Mouse (Mus musculus) kidney, postnatal 36 days (tissue): ENCODE data around the gene Ldlrap1.

Experiments used
- DNase-seq, 2 experiments: peaks; one replicate each; pipeline ENCODE4 v3.0.0; 2021 to 2022; ENCODE audit warnings: mixed read lengths in 2 of 2

Ldlrap1 gene

GRCm38 (mm10) chr4:134704590-134704989 lies 63.2 kb downstream of the Ldlrap1 start:
- DNase-seq, result no peak

GRCm38 (mm10) chr4:134703835-134704546 lies 63.8 kb downstream of the Ldlrap1 start, which contains the start of gene Man1c1:
Gene Man1c1, minus strand, starts transcription at chr4:134704290.
- peak; percentile 98 to 99 for DNase-seq

- DNase-seq, result peak; percentile 46 to 69
Observed at GRCm38 (mm10) chr4:134702981-134703834, 64.6 kb downstream of the Ldlrap1 start.

- DNase-seq, result peak; percentile 65 to 83
Observed at GRCm38 (mm10) chr4:134701934-134702333, 65.9 kb downstream of the Ldlrap1 start.

- no peak for DNase-seq
Observed at GRCm38 (mm10) chr4:134700911-134701310, 66.9 kb downstream of the Ldlrap1 start.

GRCm38 (mm10) chr4:134693202-134693940 lies 74.5 kb downstream of the Ldlrap1 start:
- DNase-seq, result no peak

- DNase-seq, result no peak
Observed at GRCm38 (mm10) chr4:134692388-134692787, 75.4 kb downstream of the Ldlrap1 start.
